Mouse (Mus musculus) heart, postnatal 10 days (tissue): ENCODE measurements around the gene Srprb. TPM values are rescaled to one million over a fixed set of nuclear protein-coding genes. Genes with fewer than 3 reads are reported as not detected.
"Not testable (repeated sequence)": the region's sequence is repeated elsewhere in the genome, so short reads cannot be mapped to it uniquely, and the experiment has no call there.

Experiments used
- DNase-seq, 2 experiments: peaks; one replicate each; pipeline ENCODE4 v3.0.0; 2021
- intact Hi-C: fragments of 180-260 bp; cut with DNase I; formaldehyde crosslinking; loops from one replicate; pipeline ENCODE4 v1.15.1; 2025
- total RNA-seq, 2 experiments: library from RNA; stranded (reverse); gene quantifications; 2 replicates each; pipeline ENCODE4 v1.2.3; 2021

The Srprb gene
- total RNA-seq, 2 experiments from 2014 or later: 18.8 to 22.2 TPM

DNA sequence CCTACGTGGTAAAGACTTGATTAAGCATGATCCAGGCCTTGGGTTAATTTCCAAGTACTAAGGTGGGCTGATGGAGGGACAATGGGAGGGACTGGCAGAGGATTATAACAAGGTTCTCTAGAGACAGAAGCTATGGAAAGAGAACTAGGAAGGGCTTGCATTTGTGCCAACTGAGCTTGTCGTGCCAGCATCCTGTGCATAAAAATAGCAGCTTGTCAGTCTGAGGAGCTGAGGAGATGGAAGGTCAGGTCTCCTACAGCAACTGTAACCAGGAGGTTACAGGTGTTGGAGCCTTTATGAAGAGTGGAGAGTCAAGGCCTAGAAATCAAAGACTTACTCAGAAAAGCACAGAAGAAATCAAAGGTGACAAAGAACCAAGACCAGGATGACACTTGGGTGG, 11.7 kb upstream of the Srprb start:
- intact Hi-C loops: loop anchor here (10.0 kb wide), 1 partner anchor 261 kb away; no protein-coding TSS in a partner anchor
- DNase-seq: peak; percentile 66 to 70

DNA sequence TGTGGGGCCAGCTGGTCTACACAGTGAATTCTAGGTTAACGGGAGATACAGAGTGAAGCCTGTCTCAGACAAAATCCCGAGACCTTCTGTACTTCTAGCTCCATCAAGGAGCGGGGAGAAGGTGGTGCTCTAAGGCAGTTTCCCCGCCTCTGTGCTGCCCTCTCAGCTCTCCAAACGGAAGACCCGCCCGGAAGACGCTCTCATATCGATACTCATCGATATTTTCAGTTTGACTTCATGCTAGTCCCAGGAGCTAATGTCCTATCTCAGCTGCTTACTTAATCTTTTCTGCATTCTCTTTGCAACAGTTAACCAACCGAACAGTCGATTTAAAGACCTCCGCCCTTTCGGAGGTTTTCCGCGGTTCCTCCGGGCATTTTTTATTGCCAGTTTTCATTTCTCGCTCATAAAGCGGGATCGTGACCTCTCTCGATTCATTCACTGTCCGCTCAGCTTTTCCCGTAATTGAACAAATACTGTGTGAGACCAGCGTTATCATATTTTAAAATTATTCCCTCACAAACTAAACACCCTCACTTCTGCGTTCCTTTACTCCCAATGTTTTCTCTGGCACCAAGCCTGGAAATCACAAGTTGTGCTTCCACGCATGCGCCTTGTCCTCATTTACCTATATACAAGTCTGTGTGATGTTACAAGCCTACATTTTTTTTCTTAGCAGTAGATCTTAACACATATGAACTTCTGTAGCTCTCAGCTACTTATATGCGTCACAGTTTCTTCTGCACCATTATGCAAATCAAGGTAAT, 10.9 kb upstream of the Srprb start:
- DNase-seq: peak; percentile 17 to 26
- intact Hi-C loops: loop anchor here (10.0 kb wide), 1 partner anchor 262 kb away; no protein-coding TSS in a partner anchor

GRCm38 (mm10) chr9:103208802-103209423, 7.0 kb upstream of the Srprb start:
- intact Hi-C loops: no loop called here
- no peak for DNase-seq

DNA sequence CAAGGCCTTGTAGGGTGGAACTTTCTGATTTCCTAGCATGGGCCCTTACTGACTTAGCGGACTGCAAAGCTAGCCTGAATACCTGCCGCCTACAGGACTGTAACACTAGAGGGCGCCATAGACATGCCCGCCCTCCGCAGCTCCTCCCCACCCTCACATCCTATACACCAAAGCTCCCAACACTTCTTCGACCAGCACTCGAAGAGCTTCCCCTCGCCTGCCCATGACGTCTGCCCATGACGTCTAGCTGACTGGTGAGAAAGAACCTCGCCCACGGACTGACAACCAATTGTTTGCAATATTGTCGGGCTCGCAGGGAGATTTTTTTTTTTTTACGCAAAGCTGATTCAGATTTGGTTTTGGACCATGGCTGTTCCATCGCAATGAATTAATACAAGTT, 5.9 kb upstream of the Srprb start:
- intact Hi-C loops: loop anchor here (1.0 kb wide), 1 partner anchor 94 kb away; no protein-coding TSS in a partner anchor
- DNase-seq: peak; percentile 78 to 80

GRCm38 (mm10) chr9:103205786-103206185, 3.8 kb upstream of the Srprb start:
- DNase-seq: no peak
- intact Hi-C loops: no loop called here

GRCm38 (mm10) chr9:103188416-103188815, 13.5 kb downstream of the Srprb start:
- DNase-seq: no peak
- intact Hi-C loops: no loop called here

DNA sequence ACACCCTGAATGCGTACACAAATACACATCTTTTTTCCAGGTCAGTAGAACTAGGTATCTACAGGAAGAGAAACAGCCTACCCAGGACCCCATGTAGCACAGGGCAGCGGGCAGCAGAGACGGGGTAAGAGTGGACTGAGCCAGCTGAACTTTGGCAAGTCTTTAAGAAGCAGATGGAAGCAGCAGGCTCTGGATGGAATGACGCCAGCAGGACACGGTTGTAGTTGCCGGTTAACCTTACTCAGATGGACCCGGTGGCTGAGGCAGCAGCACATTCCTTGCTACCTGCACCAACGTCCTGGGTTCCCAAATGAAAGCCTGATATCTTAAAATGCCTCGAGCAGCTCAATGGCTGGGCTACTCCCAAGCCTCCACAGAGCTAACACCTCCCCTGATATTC, 15.2 kb downstream of the Srprb start:
- intact Hi-C loops: no loop called here
- DNase-seq: peak; percentile 19 to 43

- peak; percentile 18 to 23 for DNase-seq
- intact Hi-C loops: no loop called here
Measured at GRCm38 (mm10) chr9:103185946-103186345, 16.0 kb downstream of the Srprb start.

- DNase-seq: no peak
- intact Hi-C loops: no loop called here
Measured at GRCm38 (mm10) chr9:103184855-103185254, 17.1 kb downstream of the Srprb start.

- intact Hi-C loops: no loop called here
- DNase-seq: no peak
Measured at GRCm38 (mm10) chr9:103181886-103182285, 20.1 kb downstream of the Srprb start.

GRCm38 (mm10) chr9:103180807-103181565, 21.0 kb downstream of the Srprb start:
- intact Hi-C loops: no loop called here

DNA sequence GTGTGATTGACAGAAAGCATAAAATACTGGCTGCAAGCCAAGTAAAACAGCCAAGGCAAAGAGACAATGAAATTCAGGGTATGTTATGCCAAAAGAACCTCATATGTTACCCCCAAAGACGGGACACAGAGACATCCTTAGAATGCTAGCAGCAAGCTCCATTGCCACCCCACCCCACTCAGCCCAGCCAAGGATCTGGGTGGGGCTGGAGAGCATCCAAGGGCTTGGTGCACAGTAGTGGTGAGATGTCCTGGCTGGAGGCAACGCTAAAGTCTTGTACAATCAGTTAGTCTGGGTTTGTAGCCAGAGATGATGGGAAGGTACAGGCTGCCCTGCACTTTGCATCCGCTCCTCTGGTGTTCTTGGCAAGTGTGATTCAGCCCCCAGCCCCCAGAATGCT, 21.6 kb downstream of the Srprb start:
- intact Hi-C loops: no loop called here
- DNase-seq: peak; percentile 69 to 73

More at GRCm38 (mm10) chr9:103180807-103181565, 21.0 kb downstream of the Srprb start:
- peak; percentile 87 to 88 for DNase-seq

DNA sequence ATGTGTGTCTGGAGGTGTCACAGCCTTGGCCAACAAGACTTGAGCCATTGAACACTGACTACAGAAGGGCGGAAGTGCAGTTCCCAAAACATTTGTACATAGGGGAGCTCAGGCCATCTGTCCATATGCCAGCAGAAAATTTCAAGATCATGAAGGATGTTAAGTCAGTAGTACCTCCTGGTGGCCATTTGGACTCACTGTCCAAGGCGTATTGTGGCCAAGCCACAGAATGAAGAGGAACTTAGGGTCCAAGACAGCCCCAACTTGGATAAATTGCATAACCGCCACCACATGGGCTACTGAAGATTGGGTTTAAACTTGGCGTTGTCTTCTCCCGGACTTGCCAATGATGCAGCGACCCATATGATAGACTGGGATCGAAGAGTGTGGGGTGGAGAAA, 26.2 kb downstream of the Srprb start:
- DNase-seq: no peak
- intact Hi-C loops: no loop called here

DNA sequence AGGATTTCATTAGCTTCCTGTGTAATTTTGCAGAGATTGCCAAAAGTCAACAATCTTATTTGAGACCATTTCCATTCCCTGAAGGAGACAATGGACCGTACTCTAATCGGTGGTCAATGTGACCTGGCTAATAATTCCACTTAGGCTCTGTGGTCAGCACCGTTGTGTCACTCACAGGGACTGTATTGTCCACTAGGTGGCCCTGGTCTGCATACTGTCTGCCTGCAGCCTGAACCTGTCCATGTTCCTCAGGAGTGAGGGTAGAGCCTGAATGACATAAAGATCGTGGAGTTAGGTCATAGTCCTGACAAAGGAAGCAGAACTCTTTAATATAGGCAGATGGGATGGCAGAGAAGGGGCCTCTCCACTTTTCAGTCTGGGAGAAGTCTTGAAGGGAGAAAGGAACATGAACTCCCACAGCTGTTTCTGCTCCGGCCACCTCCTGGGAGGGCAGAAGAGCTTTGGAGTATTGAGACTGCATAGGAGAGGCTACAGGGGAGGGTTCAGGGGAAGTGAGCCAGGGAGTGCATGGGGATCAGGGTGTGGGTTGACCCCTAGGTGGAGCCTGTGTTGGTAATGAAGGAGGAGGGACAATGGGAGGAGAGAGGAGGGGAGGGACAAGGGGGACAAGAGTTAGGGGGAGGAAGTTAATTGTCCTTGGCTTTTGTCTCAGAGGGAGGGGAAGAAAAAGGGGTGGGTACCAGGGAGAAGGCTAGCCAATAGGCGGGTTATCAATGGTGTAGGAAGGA, 27.0 kb downstream of the Srprb start:
- peak; percentile 23 to 48 for DNase-seq
- intact Hi-C loops: no loop called here

- DNase-seq: no peak
- intact Hi-C loops: no loop called here
Measured at GRCm38 (mm10) chr9:103168771-103169170, 33.2 kb downstream of the Srprb start.

GRCm38 (mm10) chr9:103168046-103168445, 33.9 kb downstream of the Srprb start:
- DNase-seq: peak in 1 of 2 experiments; percentile 30
- intact Hi-C loops: no loop called here

DNA sequence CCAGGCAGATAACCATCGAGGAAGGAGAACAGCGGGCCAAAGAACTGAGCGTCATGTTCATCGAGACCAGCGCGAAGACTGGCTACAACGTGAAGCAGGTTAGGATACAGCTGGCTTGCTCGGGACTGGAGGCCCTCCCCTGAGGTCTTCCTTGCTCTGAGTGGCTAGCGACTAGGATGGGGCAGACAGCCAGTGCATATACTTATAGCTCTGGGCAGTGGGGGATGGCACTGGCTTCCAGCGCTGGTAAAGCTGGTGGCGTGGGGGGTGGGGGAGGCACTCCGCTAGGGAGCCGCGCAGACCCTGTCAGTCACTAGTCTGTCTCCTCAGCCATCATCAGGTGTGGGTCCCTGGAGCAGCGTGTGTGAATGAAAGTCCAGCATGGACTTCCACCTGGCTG, 38.1 kb downstream of the Srprb start:
- no peak for DNase-seq
- intact Hi-C loops: no loop called here

DNA sequence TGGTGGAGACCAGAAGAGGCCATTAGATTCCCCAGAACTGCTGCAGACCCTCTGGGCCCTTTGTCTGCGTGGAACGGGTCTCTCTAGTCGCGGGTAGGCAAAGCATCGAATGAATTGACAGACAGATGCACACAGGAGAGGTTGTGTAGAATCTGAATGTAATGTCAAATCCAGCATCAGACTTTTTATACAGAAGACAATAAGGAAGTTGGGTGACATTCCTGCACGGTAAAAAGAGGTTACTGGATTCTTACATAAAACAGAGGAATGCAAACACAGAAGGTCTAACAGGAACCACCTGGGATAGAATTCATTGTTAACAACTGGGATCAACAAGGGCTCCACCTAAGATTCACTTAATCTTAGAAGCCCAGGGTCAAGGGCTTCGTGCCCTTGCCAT, 46.8 kb downstream of the Srprb start:
- intact Hi-C loops, DNase-seq: not testable (repeated sequence)

GRCm38 (mm10) chr9:103154568-103154967, 47.4 kb downstream of the Srprb start:
- DNase-seq: no peak
- intact Hi-C loops: no loop called here

DNA sequence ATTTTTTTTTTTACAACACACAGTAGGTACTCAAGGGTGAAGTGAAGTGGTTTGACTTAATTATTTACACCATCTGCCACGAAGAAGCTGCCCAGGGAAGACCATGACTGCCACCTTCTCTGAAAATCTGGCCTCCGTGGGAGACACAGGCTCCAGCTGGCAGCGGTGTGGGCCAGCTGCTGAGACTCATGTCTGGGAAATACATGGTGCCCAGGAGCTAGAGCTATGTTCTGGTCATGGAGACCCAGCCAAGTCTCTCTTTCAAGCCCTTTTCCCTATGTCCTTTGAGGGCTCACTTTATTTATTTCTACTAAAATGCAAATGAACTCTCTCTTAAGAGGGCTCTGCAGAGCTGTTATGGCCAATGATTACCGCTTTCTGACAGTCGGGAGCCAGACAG, 48.7 kb downstream of the Srprb start:
- intact Hi-C loops: no loop called here

More for the DNA sequence above, 48.7 kb downstream of the Srprb start:
- DNase-seq: no peak
